Mouse (Mus musculus) hindbrain, postnatal 0 days (tissue): ENCODE measurements at regions not wholly inside any gene's neighbourhood (a gene's known extent, or its start where the extent isn't known, plus 50 kb on each side); places are given as distances from the start of the nearest gene placed in this dataset.

Experiments used
- ATAC-seq: fragments of 200-750 bp; cut with Nextera tagmentation; 2 replicates; pipeline ENCODE4 v1.8.0; 2017; ENCODE audit warnings: mild to moderate bottlenecking, moderate TSS enrichment, moderate library complexity
- DNase-seq: peaks from one replicate; pipeline ENCODE4 v3.0.0-alpha.2; 2015; ENCODE audit warnings: low spot score
- H3K27ac ChIP-seq: fragments of 300-500 bp; sonication (generic); 2 replicates; pipeline ENCODE4 v1.5.1; 2014; ENCODE audit warnings: mild to moderate bottlenecking
- H3K27me3 ChIP-seq: fragments of 300-500 bp; sonication (generic); 2 replicates; pipeline ENCODE4 v1.6.1; 2014; ENCODE audit warnings: low read length, mixed read lengths; ENCODE audit not compliant: insufficient read depth
- H3K36me3 ChIP-seq: fragments of 300-500 bp; sonication (generic); 2 replicates; pipeline ENCODE4 v1.6.1; 2014; ENCODE audit warnings: low read length, mixed read lengths; ENCODE audit not compliant: insufficient read depth
- H3K4me1 ChIP-seq: fragments of 300-500 bp; sonication (generic); 2 replicates; pipeline ENCODE4 v1.6.1; 2014; ENCODE audit warnings: antibody characterized with exemption, low read length, mixed read lengths; ENCODE audit not compliant: insufficient read depth
- H3K4me2 ChIP-seq: fragments of 300-500 bp; sonication (generic); 2 replicates; pipeline ENCODE4 v1.6.1; 2014; ENCODE audit warnings: low read depth, mild to moderate bottlenecking, low read length, moderate library complexity, mixed read lengths
- H3K4me3 ChIP-seq: fragments of 300-500 bp; sonication (generic); 2 replicates; pipeline ENCODE4 v1.5.1; 2014; ENCODE audit warnings: low read length
- H3K9ac ChIP-seq: fragments of 300-500 bp; sonication (generic); replicated peaks from 2 replicates; pipeline ENCODE4 v1.6.1; 2014; ENCODE audit warnings: mild to moderate bottlenecking, low read length, moderate library complexity, mixed read lengths
- H3K9me3 ChIP-seq: fragments of 300-500 bp; sonication (generic); 2 replicates; pipeline ENCODE4 v1.6.1; 2016; ENCODE audit warnings: low read length, mixed read lengths
- CTCF ChIP-seq: IDR thresholded peaks from 2 replicates; pipeline ENCODE4 v1.5.1; 2016; ENCODE audit warnings: antibody characterized with exemption, control low read depth, low read depth
- WGBS: fragments of 180-500 bp; shearing (Covaris S2); extraction: QIAGEN DNeasy Blood & Tissue Kit; methylation state at CpG from one replicate; pipeline ENCODE4 v1.1.7; 2014; 5-methylcytosine and 5-hydroxymethylcytosine counted together

DNA sequence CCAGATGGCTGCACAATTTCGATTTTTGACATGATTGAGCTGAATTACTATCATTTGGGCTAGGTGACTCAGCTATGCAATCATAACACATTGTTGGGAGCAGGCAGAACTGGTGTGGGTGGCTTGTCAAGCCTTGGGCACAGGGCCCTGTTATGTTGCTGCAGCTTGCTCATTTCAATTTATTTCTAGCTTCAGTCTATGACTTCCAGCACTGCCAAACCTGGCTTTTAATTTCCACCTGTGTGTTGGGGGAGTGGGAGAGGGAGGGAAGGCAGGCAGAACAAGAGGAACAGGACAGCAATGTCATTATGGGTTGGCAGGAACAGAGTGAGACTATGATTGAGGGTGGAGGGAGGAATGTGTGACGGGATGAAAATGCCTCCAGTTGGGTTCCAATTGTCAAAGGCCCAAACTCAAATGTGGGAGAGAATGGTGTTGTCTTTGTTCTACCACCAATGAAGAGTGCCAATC is 102.0 kb upstream of the Agbl1 start:
- Histone ChIP-seq H3K4me1 (no peaks in the 10 kb centered on the region), H3K36me3 (no peaks in the 10 kb centered on the region), H3K9me3 (no peaks in the 10 kb centered on the region), H3K27ac (no peak overlapping the region), H3K4me3 (no peak overlapping the region), H3K4me2 (no peak overlapping the region), H3K9ac (no peak overlapping the region), H3K27me3 (no peaks in the 10 kb centered on the region)
- ATAC-seq = 0 out of 2 replicates have a peak, but pooled peaks have one; percentile 24
- no peak for DNase-seq
- TF ChIP-seq CTCF = no peak
- 58% methylated on average over 2 of the region's 2 CpGs for WGBS

GRCm38 (mm10) chr7:76142455-76142854 is 87.2 kb upstream of the Agbl1 start:
- H3K4me1 ChIP-seq = no peaks in the 10 kb centered on the region
- H3K36me3 ChIP-seq = no peaks in the 10 kb centered on the region
- H3K9me3 ChIP-seq = no peaks in the 10 kb centered on the region
- TF ChIP-seq CTCF = no peak
- ATAC-seq = no peak
- WGBS = 65% methylated on average over 4 of the region's 4 CpGs
- H3K27me3 ChIP-seq = no peaks in the 10 kb centered on the region
- no peak overlapping the region for H3K27ac ChIP-seq
- H3K9ac ChIP-seq = no peak overlapping the region
- DNase-seq = no peak
- H3K4me2 ChIP-seq = no peak overlapping the region
- H3K4me3 ChIP-seq = no peak overlapping the region

DNA sequence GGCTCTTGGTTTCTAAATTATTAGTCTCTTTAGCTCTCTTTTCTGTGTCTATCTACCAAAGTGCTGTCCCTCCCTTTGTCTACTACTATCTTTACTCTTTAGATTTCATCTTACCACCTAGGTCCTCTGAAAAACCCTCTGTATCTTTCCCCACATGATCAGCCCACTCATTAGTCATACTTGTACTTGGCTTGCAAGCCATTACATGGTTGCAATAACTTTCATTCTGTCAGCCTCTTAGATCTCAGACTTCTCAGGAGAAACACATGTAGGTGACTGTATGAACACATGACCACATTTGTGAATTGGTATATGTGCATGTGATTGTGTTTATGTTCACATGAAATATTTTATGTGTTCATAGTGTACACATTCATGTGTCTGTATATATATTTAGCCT is 83.3 kb upstream of the Agbl1 start:
- ATAC-seq (no peak), DNase-seq (no peak)
- TF ChIP-seq CTCF = no peak
- H3K9me3 ChIP-seq = no peaks in the 10 kb centered on the region
- no peak overlapping the region for H3K27ac ChIP-seq
- H3K4me1 ChIP-seq = no peaks in the 10 kb centered on the region
- H3K27me3 ChIP-seq = no peaks in the 10 kb centered on the region
- no peak overlapping the region for H3K4me2 ChIP-seq
- no peak overlapping the region for H3K9ac ChIP-seq
- H3K4me3 ChIP-seq = no peak overlapping the region
- no peaks in the 10 kb centered on the region for H3K36me3 ChIP-seq

DNA sequence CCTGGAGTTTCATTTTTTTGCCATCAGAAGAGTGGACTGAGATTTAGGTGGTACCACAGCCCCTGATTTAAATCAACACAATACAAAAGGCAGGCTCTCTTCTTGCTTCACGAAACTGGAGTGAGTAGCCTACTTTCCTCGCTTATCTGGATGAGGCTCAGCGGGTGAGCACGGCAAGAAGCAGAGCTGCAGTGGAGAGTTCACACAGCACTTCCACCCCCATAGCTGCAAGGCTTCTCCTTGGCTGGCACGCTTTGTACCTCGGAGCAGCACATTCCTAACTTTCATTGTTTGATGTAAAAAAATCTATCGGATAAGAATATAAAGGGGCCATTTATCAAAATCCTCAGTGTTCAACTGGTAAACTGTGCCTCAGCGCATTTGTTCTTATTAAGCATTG is 72.8 kb upstream of the Agbl1 start:
- WGBS = 36% methylated on average over 8 of the region's 8 CpGs
- Histone ChIP-seq H3K36me3 (no peaks in the 10 kb centered on the region), H3K27ac (no peak overlapping the region), H3K27me3 (no peaks in the 10 kb centered on the region), H3K4me1 (no peaks in the 10 kb centered on the region), H3K4me2 (no peak overlapping the region), H3K9me3 (no peaks in the 10 kb centered on the region), H3K9ac (no peak overlapping the region), H3K4me3 (no peak overlapping the region)
- ATAC-seq (no peak), DNase-seq (no peak)
- no peak for TF ChIP-seq CTCF

DNA sequence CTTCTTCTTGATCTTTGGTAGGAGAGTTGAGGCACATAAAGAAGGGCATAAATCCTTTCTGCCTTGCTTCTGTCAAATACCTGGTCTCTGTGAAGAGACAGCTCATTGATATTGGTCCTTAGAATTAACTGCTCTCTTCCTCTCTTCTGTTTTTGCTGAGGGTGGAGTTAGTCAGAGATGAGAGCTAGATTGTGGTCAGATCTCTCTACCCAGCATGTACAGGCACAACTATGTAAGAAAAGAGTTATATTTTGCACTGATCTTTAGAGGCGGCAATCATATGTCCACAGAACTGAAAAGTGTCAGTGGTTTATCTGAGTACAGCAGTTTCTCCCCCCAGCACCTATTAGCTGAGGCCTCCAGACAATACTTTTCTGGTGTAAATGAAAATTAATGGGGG is 65.5 kb upstream of the Agbl1 start:
- no peaks in the 10 kb centered on the region for H3K4me1 ChIP-seq
- WGBS = 88% methylated on average over 1 of the region's 1 CpGs
- ATAC-seq = no peak
- no peaks in the 10 kb centered on the region for H3K27me3 ChIP-seq
- H3K27ac ChIP-seq = no peak overlapping the region
- no peak for TF ChIP-seq CTCF
- H3K36me3 ChIP-seq = no peaks in the 10 kb centered on the region
- no peak overlapping the region for H3K9ac ChIP-seq
- no peak overlapping the region for H3K4me2 ChIP-seq
- H3K9me3 ChIP-seq = no peaks in the 10 kb centered on the region
- H3K4me3 ChIP-seq = no peak overlapping the region
- no peak for DNase-seq

- Histone ChIP-seq H3K36me3 (no peaks in the 10 kb centered on the region), H3K4me3 (no peak overlapping the region), H3K9me3 (no peaks in the 10 kb centered on the region), H3K27ac (no peak overlapping the region), H3K4me1 (no peaks in the 10 kb centered on the region), H3K27me3 (no peaks in the 10 kb centered on the region), H3K9ac (no peak overlapping the region), H3K4me2 (no peak overlapping the region)
- DNase-seq = no peak
- TF ChIP-seq CTCF = no peak
- no peak for ATAC-seq
- WGBS = 73% methylated on average over 5 of the region's 5 CpGs
Measured at GRCm38 (mm10) chr7:76164735-76165630, 64.7 kb upstream of the Agbl1 start.

GRCm38 (mm10) chr7:76170481-76170880 is 59.2 kb upstream of the Agbl1 start:
- no peaks in the 10 kb centered on the region for H3K27me3 ChIP-seq
- no peaks in the 10 kb centered on the region for H3K9me3 ChIP-seq
- H3K4me2 ChIP-seq = no peak overlapping the region
- ATAC-seq (no peak), DNase-seq (no peak)
- no peak overlapping the region for H3K9ac ChIP-seq
- no peaks in the 10 kb centered on the region for H3K4me1 ChIP-seq
- no peak overlapping the region for H3K27ac ChIP-seq
- WGBS = 92% methylated on average over 2 of the region's 2 CpGs
- no peaks in the 10 kb centered on the region for H3K36me3 ChIP-seq
- TF ChIP-seq CTCF = no peak
- H3K4me3 ChIP-seq = no peak overlapping the region
